Mouse (Mus musculus) kidney, postnatal 0 days (tissue): ENCODE measurements around the gene Pigr. TPM values are rescaled to one million over a fixed set of nuclear protein-coding genes. Genes with fewer than 3 reads are reported as not detected.

Experiments
- ATAC-seq: fragments of 200-750 bp; cut with Nextera tagmentation; replicated peaks from 2 replicates; pipeline ENCODE4 v1.8.0; 2017; ENCODE audit warnings: low read depth, moderate number of reproducible peaks, moderate TSS enrichment, moderate library complexity; ENCODE audit not compliant: low FRiP score
- DNase-seq: peaks from one replicate; pipeline ENCODE4 v3.0.0-alpha.2; 2016; ENCODE audit warnings: low spot score
- H3K27ac ChIP-seq: fragments of 300-500 bp; sonication (generic); 2 replicates; pipeline ENCODE4 v1.5.1; 2014; ENCODE audit warnings: mild to moderate bottlenecking
- H3K27me3 ChIP-seq: fragments of 300-500 bp; sonication (generic); 2 replicates; pipeline ENCODE4 v1.6.1; 2014; ENCODE audit warnings: low read length, mixed read lengths; ENCODE audit not compliant: insufficient read depth
- H3K36me3 ChIP-seq: fragments of 300-500 bp; sonication (generic); 2 replicates; pipeline ENCODE4 v1.6.1; 2014; ENCODE audit warnings: low read length, mixed read lengths; ENCODE audit not compliant: insufficient read depth
- H3K4me1 ChIP-seq: fragments of 300-500 bp; sonication (generic); replicated peaks from 2 replicates; pipeline ENCODE4 v1.6.1; 2014; ENCODE audit warnings: antibody characterized with exemption, low read length, mixed read lengths; ENCODE audit not compliant: insufficient read depth
- H3K4me2 ChIP-seq: fragments of 300-500 bp; sonication (generic); 2 replicates; pipeline ENCODE4 v1.6.1; 2014; ENCODE audit warnings: mild to moderate bottlenecking, low read length, moderate library complexity, mixed read lengths
- H3K4me3 ChIP-seq: fragments of 300-500 bp; sonication (generic); replicated peaks from 2 replicates; pipeline ENCODE4 v1.5.1; 2014; ENCODE audit warnings: low read depth, low read length
- H3K9ac ChIP-seq: fragments of 300-500 bp; sonication (generic); 2 replicates; pipeline ENCODE4 v1.6.1; 2014; ENCODE audit warnings: low read depth, low read length
- H3K9me3 ChIP-seq: fragments of 300-500 bp; sonication (generic); replicated peaks from 2 replicates; pipeline ENCODE4 v1.6.1; 2016; ENCODE audit warnings: low read length, inconsistent platforms, mixed read lengths
- CTCF ChIP-seq: IDR thresholded peaks from 2 replicates; pipeline ENCODE4 v1.5.1; 2016; ENCODE audit warnings: antibody characterized with exemption, low read depth, mild to moderate bottlenecking, moderate library complexity
- WGBS: fragments of 180-500 bp; shearing (Covaris S2); extraction: QIAGEN DNeasy Blood & Tissue Kit; methylation state at CpG from one replicate; pipeline ENCODE4 v1.1.7; 2014; 5-methylcytosine and 5-hydroxymethylcytosine counted together
- polyA plus RNA-seq: library from polyadenylated mRNA; unstranded; fragments of >200 nt; fragmentation: Nextera tagmentation; extraction: Ambion mirVana; gene quantifications from 2 replicates; pipeline ENCODE4 v1.2.1, GENCODE M21; 2015

The Pigr gene
- polyA plus RNA-seq, 1 experiment from 2014 or later: 0.11 TPM

DNA sequence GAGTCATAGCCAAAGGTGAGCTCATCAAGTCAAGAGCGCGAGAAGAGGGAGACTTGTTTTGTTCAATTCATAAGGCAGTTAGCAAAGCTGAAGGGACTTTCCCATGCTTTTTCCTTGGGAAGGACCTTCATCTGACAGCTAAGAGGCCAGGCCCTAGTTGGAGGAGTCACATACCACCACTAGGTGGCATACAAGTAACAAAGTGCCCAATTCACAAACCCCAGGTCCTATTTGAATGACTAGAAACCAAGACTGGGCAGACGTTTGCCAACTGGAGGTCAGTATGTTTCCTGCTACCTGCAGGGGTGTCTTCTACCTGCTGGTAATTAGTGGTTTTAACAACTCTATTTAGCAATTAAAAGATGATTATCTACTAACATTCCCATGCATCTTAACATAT is 48.7 kb downstream of the Pigr start:
- peaks cover 5% of the 10 kb centered on the region for H3K4me1 ChIP-seq
- H3K9me3 ChIP-seq: no peaks in the 10 kb centered on the region
- no peak overlapping the region for H3K27ac ChIP-seq
- H3K27me3 ChIP-seq: peaks cover 10% of the 10 kb centered on the region; the same call in 1 of the 2 replicates
- DNase-seq (peak; percentile 80), ATAC-seq (0 out of 2 replicates have a peak, but pooled peaks have one; percentile 30)
- H3K36me3 ChIP-seq: no peaks in the 10 kb centered on the region
- H3K4me3 ChIP-seq: no peak overlapping the region
- H3K9ac ChIP-seq: no peak overlapping the region
- WGBS: 41% methylated on average over 3 of the region's 3 CpGs
- H3K4me2 ChIP-seq: no peak overlapping the region
- TF ChIP-seq CTCF: peak; percentile 83

DNA sequence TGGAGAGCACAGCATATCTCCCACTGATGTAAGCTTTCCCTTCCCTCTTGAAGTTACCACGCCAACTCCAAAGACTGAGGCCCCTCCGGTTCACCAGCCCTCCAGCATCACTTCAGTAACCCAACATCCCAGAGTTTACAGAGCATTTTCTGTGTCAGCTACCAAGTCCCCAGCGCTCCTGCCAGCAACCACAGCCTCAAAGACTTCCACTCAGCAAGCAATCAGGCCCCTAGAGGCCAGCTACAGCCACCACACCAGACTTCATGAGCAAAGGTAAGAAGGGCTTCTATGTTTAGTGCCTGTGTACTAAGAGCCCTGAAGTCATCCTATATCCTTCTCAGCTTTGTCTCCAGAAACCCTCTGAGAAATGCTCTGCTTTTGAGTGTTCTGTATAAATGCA is 49.4 kb downstream of the Pigr start:
- TF ChIP-seq CTCF: peak; percentile 11; the same call in 1 of the 2 replicates
- Histone ChIP-seq H3K4me1 (peaks cover 5% of the 10 kb centered on the region), H3K36me3 (no peaks in the 10 kb centered on the region), H3K4me3 (no peak overlapping the region), H3K4me2 (no peak overlapping the region), H3K9me3 (no peaks in the 10 kb centered on the region), H3K27me3 (peaks cover 10% of the 10 kb centered on the region; the same call in 1 of the 2 replicates), H3K27ac (no peak overlapping the region), H3K9ac (no peak overlapping the region)
- DNase-seq: no peak
- 78% methylated on average over 3 of the region's 3 CpGs for WGBS
- ATAC-seq: no peak

GRCm38 (mm10) chr1:130876931-130877509 is 50.5 kb downstream of the Pigr start:
- DNase-seq: peak; percentile 85
- Histone ChIP-seq H3K4me2 (no peak overlapping the region), H3K9ac (no peak overlapping the region), H3K36me3 (no peaks in the 10 kb centered on the region), H3K4me3 (no peak overlapping the region), H3K27me3 (peaks cover 10% of the 10 kb centered on the region; the same call in 1 of the 2 replicates), H3K4me1 (peaks cover 5% of the 10 kb centered on the region), H3K27ac (no peak overlapping the region), H3K9me3 (no peaks in the 10 kb centered on the region)
- TF ChIP-seq CTCF: peak; percentile 86
- no peak for ATAC-seq
- 21% methylated on average over 3 of the region's 3 CpGs for WGBS

DNA sequence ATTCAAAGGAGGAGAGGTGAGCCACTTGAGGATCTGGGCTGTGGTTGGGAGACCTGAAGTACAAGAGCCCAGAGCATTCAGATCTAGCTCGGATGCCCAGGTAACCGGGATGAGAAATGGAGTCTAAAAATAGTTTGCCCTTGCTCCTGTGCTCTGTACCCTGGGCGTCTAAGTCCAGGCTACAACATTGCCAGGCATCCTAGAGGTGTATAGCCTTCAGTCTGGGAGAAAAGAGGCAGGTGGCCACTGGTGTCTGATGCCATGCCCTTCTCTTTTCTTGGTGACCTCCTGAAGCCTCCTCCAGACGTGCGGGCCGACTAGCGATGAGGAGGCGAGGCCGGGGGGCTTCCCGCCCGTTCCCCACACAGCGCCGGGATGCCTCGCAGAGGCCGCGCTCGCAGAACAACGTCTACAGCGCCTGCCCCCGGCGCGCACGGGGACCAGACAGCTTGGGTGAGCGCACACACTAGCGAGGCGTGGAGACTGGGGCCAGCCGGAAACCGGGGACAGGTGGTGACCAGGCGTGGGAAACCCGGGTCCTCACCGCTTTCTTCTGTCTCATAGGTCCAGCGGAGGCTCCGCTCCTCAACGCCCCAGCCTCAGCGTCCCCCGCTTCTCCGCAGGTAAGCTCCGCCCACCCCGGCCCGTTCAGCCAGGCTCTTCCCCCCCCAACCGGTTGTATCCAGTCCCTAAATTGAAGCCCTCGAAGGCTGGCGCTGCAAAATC is 51.6 kb downstream of the Pigr start:
- peak; percentile 66 for ATAC-seq
- peaks cover 10% of the 10 kb centered on the region; the same call in 1 of the 2 replicates for H3K27me3 ChIP-seq
- WGBS: 3% methylated on average over 39 of the region's 43 CpGs
- H3K4me1 ChIP-seq: peaks cover 5% of the 10 kb centered on the region
- H3K4me3 ChIP-seq: peak overlapping the region; percentile 31
- H3K9me3 ChIP-seq: no peaks in the 10 kb centered on the region
- H3K4me2 ChIP-seq: peak overlapping the region; percentile 63
- H3K9ac ChIP-seq: peak overlapping the region; percentile 25; the same call in 1 of the 2 replicates
- TF ChIP-seq CTCF: no peak
- H3K27ac ChIP-seq: no peak overlapping the region
- DNase-seq: peak; percentile 20
- no peaks in the 10 kb centered on the region for H3K36me3 ChIP-seq

GRCm38 (mm10) chr1:130879927-130880326 is 53.4 kb downstream of the Pigr start:
- no peaks in the 10 kb centered on the region for H3K9me3 ChIP-seq
- H3K4me3 ChIP-seq: no peak overlapping the region
- H3K4me2 ChIP-seq: no peak overlapping the region
- H3K36me3 ChIP-seq: no peaks in the 10 kb centered on the region
- WGBS: 91% methylated on average over 7 of the region's 7 CpGs
- no peak overlapping the region for H3K27ac ChIP-seq
- no peak for ATAC-seq
- no peak overlapping the region for H3K9ac ChIP-seq
- DNase-seq: no peak
- H3K27me3 ChIP-seq: peaks cover 10% of the 10 kb centered on the region; the same call in 1 of the 2 replicates
- peaks cover 5% of the 10 kb centered on the region for H3K4me1 ChIP-seq
- TF ChIP-seq CTCF: no peak

DNA sequence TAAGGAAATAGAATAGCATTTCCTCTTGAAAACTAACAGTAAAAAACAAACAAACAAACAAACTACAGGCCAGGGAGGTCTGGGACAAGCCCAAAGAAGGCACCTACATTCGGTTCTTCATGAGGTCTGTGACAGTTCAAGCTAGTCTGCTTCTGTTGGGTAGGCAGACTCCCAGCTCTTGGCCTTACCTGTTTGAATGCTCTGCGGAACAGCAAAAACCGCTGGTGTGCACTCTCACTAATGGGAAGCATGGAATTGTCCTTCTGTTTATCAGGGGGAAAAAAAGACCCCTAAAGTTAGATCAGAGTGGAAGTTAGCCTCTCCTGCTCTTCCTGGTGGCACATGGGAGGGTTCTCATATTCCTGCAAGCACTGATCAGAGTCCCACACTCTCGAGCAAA is 56.7 kb downstream of the Pigr start:
- 0 out of 2 replicates have a peak, but pooled peaks cover 3% of the 10 kb centered on the region for H3K27me3 ChIP-seq
- no peak overlapping the region for H3K4me2 ChIP-seq
- H3K4me3 ChIP-seq: no peak overlapping the region
- DNase-seq (no peak), ATAC-seq (no peak)
- H3K36me3 ChIP-seq: no peaks in the 10 kb centered on the region
- no peak for TF ChIP-seq CTCF
- no peak overlapping the region for H3K27ac ChIP-seq
- WGBS: 85% methylated on average over 4 of the region's 4 CpGs
- no peak overlapping the region for H3K9ac ChIP-seq
- H3K9me3 ChIP-seq: no peaks in the 10 kb centered on the region
- peaks cover 2% of the 10 kb centered on the region for H3K4me1 ChIP-seq
